Mouse (Mus musculus) adrenal gland, postnatal 25 days (tissue): Measurements from ENCODE around the gene Tubgcp2. TPM values are rescaled to one million over a fixed set of nuclear protein-coding genes. Genes with fewer than 3 reads are reported as not detected.

ENCODE experiments used
- DNase-seq: peaks from one replicate; pipeline ENCODE4 v3.0.0; 2021; ENCODE audit warnings: mixed read lengths
- long read RNA-seq: library from polyadenylated mRNA; stranded (forward); transcript quantifications from one replicate; pipeline ENCODE4 v2.0.0, GENCODE M21; 2021
- total RNA-seq: library from RNA; stranded (reverse); gene quantifications from 2 replicates; pipeline ENCODE4 v1.2.3, GENCODE M21; 2021

The Tubgcp2 gene
- total RNA-seq: 21.1 and 31.8 TPM in 2 replicates
- long read RNA-seq, transcript Tubgcp2-201 (18 exons, 2,960 nt): minor isoform, 7 of 40 reads
- long read RNA-seq, transcript Tubgcp2-207 (18 exons, 3,060 nt): major isoform, 16 of 40 reads
- long read RNA-seq, partial matches to known transcripts: 8 of 40 reads
- long read RNA-seq, other reads (novel, unspliced or antisense): 9 of 40 reads

- DNase-seq: peak; percentile 96
Measured at GRCm38 (mm10) chr7:140036281-140037170, at the start of gene Tubgcp2, which contains the start of gene Zfp511. Gene Tubgcp2, minus strand, starts transcription at chr7:140036669. Gene Zfp511, plus strand, starts transcription at chr7:140036391.

GRCm38 (mm10) chr7:140082242-140082678 is 45.8 kb upstream of the Tubgcp2 start, which contains the start of gene Caly:
Gene Caly, minus strand, starts transcription at chr7:140082548.
- DNase-seq: peak; percentile 38

GRCm38 (mm10) chr7:140081408-140082241 is 45.2 kb upstream of the Tubgcp2 start:
- DNase-seq: no peak

GRCm38 (mm10) chr7:140080503-140081156 is 44.2 kb upstream of the Tubgcp2 start:
- DNase-seq: peak; percentile 83

- peak; percentile 76 for DNase-seq
Measured at GRCm38 (mm10) chr7:140078711-140079110, 42.2 kb upstream of the Tubgcp2 start.

- DNase-seq: no peak
Measured at GRCm38 (mm10) chr7:140077698-140078097, 41.2 kb upstream of the Tubgcp2 start.

- no peak for DNase-seq
Measured at GRCm38 (mm10) chr7:140070042-140070711, 33.7 kb upstream of the Tubgcp2 start.

GRCm38 (mm10) chr7:140067397-140067796 is 30.9 kb upstream of the Tubgcp2 start:
- DNase-seq: no peak

- peak; percentile 62 for DNase-seq
Measured at GRCm38 (mm10) chr7:140063092-140063491, 26.6 kb upstream of the Tubgcp2 start.

GRCm38 (mm10) chr7:140062307-140062706 is 25.8 kb upstream of the Tubgcp2 start:
- no peak for DNase-seq

- DNase-seq: no peak
Measured at GRCm38 (mm10) chr7:140061832-140062130, 25.3 kb upstream of the Tubgcp2 start.

- peak; percentile 41 for DNase-seq
Measured at GRCm38 (mm10) chr7:140060936-140061831, 24.7 kb upstream of the Tubgcp2 start.

- DNase-seq: no peak
Measured at GRCm38 (mm10) chr7:140059601-140060000, 23.1 kb upstream of the Tubgcp2 start.

GRCm38 (mm10) chr7:140058528-140058927 is 22.1 kb upstream of the Tubgcp2 start:
- no peak for DNase-seq

- DNase-seq: peak; percentile 33
Measured at GRCm38 (mm10) chr7:140057413-140058407, 21.2 kb upstream of the Tubgcp2 start.

- DNase-seq: no peak
Measured at GRCm38 (mm10) chr7:140054124-140054523, 17.7 kb upstream of the Tubgcp2 start.

GRCm38 (mm10) chr7:140049115-140049689 is 12.7 kb upstream of the Tubgcp2 start:
- DNase-seq: peak; percentile 36

GRCm38 (mm10) chr7:140048361-140049114 is 12.1 kb upstream of the Tubgcp2 start, which contains the start of gene Msx3:
Gene Msx3, minus strand, starts transcription at chr7:140049089.
- no peak for DNase-seq
